Mouse (Mus musculus) liver, embryonic 14.5 days (tissue): Measurements from ENCODE around the gene Kctd10. TPM values are rescaled to one million over a fixed set of nuclear protein-coding genes. Genes with fewer than 3 reads are reported as not detected.
A peak's percentile ranks its signal among the peaks of the same experiment; 100 is the strongest.

Experiments
- ATAC-seq: fragments of 200-750 bp; cut with Nextera tagmentation; 2 replicates; pipeline ENCODE4 v1.8.0; 2017; ENCODE audit warnings: moderate number of reproducible peaks, mild to moderate bottlenecking, moderate library complexity; ENCODE audit not compliant: insufficient read depth
- DNase-seq, 3 experiments: peaks; one replicate each; pipeline ENCODE4 v3.0.0-alpha.2; 2012 to 2013; ENCODE audit warnings: low read depth in 3 of 3, low spot score in 3 of 3
- H3K27ac ChIP-seq: fragments of 300-500 bp; sonication (generic); 2 replicates; pipeline ENCODE4 v1.5.1; 2014; ENCODE audit warnings: moderate library complexity, mild to moderate bottlenecking, control low read depth, inconsistent platforms
- H3K27me3 ChIP-seq: fragments of 300-500 bp; sonication (generic); 2 replicates; pipeline ENCODE4 v1.6.1; 2014; ENCODE audit warnings: mild to moderate bottlenecking, low read length, moderate library complexity; ENCODE audit not compliant: control insufficient read depth, insufficient read depth
- H3K36me3 ChIP-seq: fragments of 300-500 bp; sonication (generic); replicated peaks from 2 replicates; pipeline ENCODE4 v1.6.1; 2014; ENCODE audit warnings: low read depth; ENCODE audit not compliant: control insufficient read depth, insufficient read depth
- H3K4me1 ChIP-seq, 2 experiments: fragments of 200-500 bp in 1 of 2; fragments of 300-500 bp in 1 of 2; sonication (generic) in 1 of 2; replicated peaks; 2 replicates each; pipeline ENCODE4 v1.6.1; 2012 to 2014; ENCODE audit warnings: antibody characterized with exemption in 1 of 2, inconsistent platforms in 1 of 2, low read length in 1 of 2; ENCODE audit not compliant: control insufficient read depth in 2 of 2, insufficient read depth in 2 of 2
- H3K4me2 ChIP-seq: fragments of 300-500 bp; sonication (generic); 2 replicates; pipeline ENCODE4 v1.6.1; 2014; ENCODE audit warnings: low read depth, mild to moderate bottlenecking, control low read depth, moderate library complexity
- H3K4me3 ChIP-seq, 2 experiments: fragments of 200-500 bp in 1 of 2; fragments of 300-500 bp in 1 of 2; sonication (generic) in 1 of 2; 2 replicates each; pipeline ENCODE4 v1.5.1; 2012 to 2014; ENCODE audit warnings: low read depth in 2 of 2, low read length in 2 of 2, mild to moderate bottlenecking in 2 of 2, control low read depth in 1 of 2, inconsistent platforms in 1 of 2, moderate library complexity in 1 of 2; ENCODE audit not compliant: insufficient read depth in 1 of 2
- H3K9ac ChIP-seq: fragments of 300-500 bp; sonication (generic); replicated peaks from 2 replicates; pipeline ENCODE4 v1.6.1; 2014; ENCODE audit warnings: mild to moderate bottlenecking, control low read depth, moderate library complexity
- H3K9me3 ChIP-seq: fragments of 300-500 bp; sonication (generic); 2 replicates; pipeline ENCODE4 v1.6.1; 2016; ENCODE audit warnings: low read length, mixed read lengths; ENCODE audit not compliant: control insufficient read depth
- CTCF ChIP-seq: IDR thresholded peaks from 2 replicates; pipeline ENCODE4 v1.5.1; 2016; ENCODE audit warnings: antibody characterized with exemption, low read depth, control low read depth
- EP300 ChIP-seq: IDR thresholded peaks from 2 replicates; pipeline ENCODE4 v1.6.1; 2016; ENCODE audit warnings: antibody characterized with exemption, low read depth
- WGBS: fragments of 180-500 bp; shearing (Covaris S2); extraction: QIAGEN DNeasy Blood & Tissue Kit; methylation state at CpG from one replicate; pipeline ENCODE4 v1.1.7; 2014; ENCODE audit not compliant: insufficient replicate concordance; 5-methylcytosine and 5-hydroxymethylcytosine counted together
- polyA plus RNA-seq, 2 experiments: library from polyadenylated mRNA; depleted of rRNA in 1 of 2; stranded (reverse) in 1 of 2; unstranded in 1 of 2; fragments of >200 nt; fragmentation: Nextera tagmentation in 1 of 2; extraction: Ambion mirVana in 1 of 2; gene quantifications; 2 replicates each; pipeline versions ENCODE4 v1.2.1 to v1.2.3; 2012 to 2014

The Kctd10 gene
- polyA plus RNA-seq, 2 experiments: 13.0 to 16.6 TPM

GRCm38 (mm10) chr5:114360968-114361367, 19.3 kb downstream of the Kctd10 start:
- H3K36me3 ChIP-seq: peaks cover under 1% of the 10 kb centered on the region; the same call in 1 of the 2 replicates
- no peak overlapping the region for H3K4me2 ChIP-seq
- DNase-seq (no peak), ATAC-seq (no peak)
- no peaks in the 10 kb centered on the region for H3K27me3 ChIP-seq
- no peak overlapping the region for H3K4me3 ChIP-seq
- no peak overlapping the region for H3K27ac ChIP-seq
- H3K4me1 ChIP-seq: 0 out of 4 replicates have a peak, but pooled peaks cover 0 to 4% of the 10 kb centered on the region in 2 experiments
- 52% methylated on average over 15 of the region's 15 CpGs for WGBS
- no peak overlapping the region for H3K9ac ChIP-seq
- TF ChIP-seq CTCF (no peak), EP300 (no peak)
- no peaks in the 10 kb centered on the region for H3K9me3 ChIP-seq

GRCm38 (mm10) chr5:114359586-114359985, 20.7 kb downstream of the Kctd10 start:
- Histone ChIP-seq H3K4me3 (no peak overlapping the region), H3K27ac (no peak overlapping the region), H3K9me3 (no peaks in the 10 kb centered on the region), H3K4me2 (no peak overlapping the region), H3K36me3 (no peaks in the 10 kb centered on the region), H3K4me1 (0 out of 4 replicates have a peak, but pooled peaks cover 0 to 4% of the 10 kb centered on the region in 2 experiments), H3K9ac (no peak overlapping the region), H3K27me3 (no peaks in the 10 kb centered on the region)
- DNase-seq: no peak
- TF ChIP-seq EP300 (no peak), CTCF (no peak)
- no peak for ATAC-seq
- 52% methylated on average over 8 of the region's 8 CpGs for WGBS

- no peak overlapping the region for H3K4me2 ChIP-seq
- H3K36me3 ChIP-seq: no peaks in the 10 kb centered on the region
- 0 out of 4 replicates have a peak, but pooled peaks cover 0 to 4% of the 10 kb centered on the region in 2 experiments for H3K4me1 ChIP-seq
- H3K27me3 ChIP-seq: no peaks in the 10 kb centered on the region
- no peak overlapping the region for H3K27ac ChIP-seq
- ATAC-seq (no peak), DNase-seq (no peak)
- H3K4me3 ChIP-seq: no peak overlapping the region
- no peak overlapping the region for H3K9ac ChIP-seq
- H3K9me3 ChIP-seq: no peaks in the 10 kb centered on the region
- TF ChIP-seq CTCF (no peak), EP300 (no peak)
- WGBS: 72% methylated on average over 10 of the region's 10 CpGs
These were observed 21.5 kb downstream of the Kctd10 start for GRCm38 (mm10) chr5:114358833-114359232.

GRCm38 (mm10) chr5:114356936-114357751, 23.2 kb downstream of the Kctd10 start:
- Histone ChIP-seq H3K4me3 (peak overlapping the region in 1 of 2 experiments; percentile 15; a peak in 1 of 4 replicates), H3K4me1 (0 out of 4 replicates have a peak, but pooled peaks cover 0 to 4% of the 10 kb centered on the region in 2 experiments), H3K4me2 (no peak overlapping the region; the same call in 1 of the 2 replicates), H3K27ac (no peak overlapping the region), H3K27me3 (no peaks in the 10 kb centered on the region), H3K9me3 (no peaks in the 10 kb centered on the region), H3K36me3 (no peaks in the 10 kb centered on the region), H3K9ac (no peak overlapping the region)
- TF ChIP-seq CTCF: no peak
- TF ChIP-seq EP300: no peak
- DNase-seq (no peak), ATAC-seq (peak; percentile 52; the same call in 1 of the 2 replicates)
- WGBS: 57% methylated on average over 23 of the region's 23 CpGs

- ATAC-seq: peak; percentile 81
- Histone ChIP-seq H3K4me3 (peak overlapping the region in 1 of 2 experiments; percentile 15; a peak in 1 of 4 replicates), H3K4me1 (0 out of 4 replicates have a peak, but pooled peaks cover 0 to 4% of the 10 kb centered on the region in 2 experiments), H3K27me3 (no peaks in the 10 kb centered on the region), H3K27ac (no peak overlapping the region), H3K4me2 (no peak overlapping the region; the same call in 1 of the 2 replicates), H3K36me3 (no peaks in the 10 kb centered on the region), H3K9me3 (no peaks in the 10 kb centered on the region), H3K9ac (no peak overlapping the region)
- DNase-seq: peak in 1 of 3 experiments; percentile 52
- TF ChIP-seq EP300 (peak; percentile 22; the same call in 1 of the 2 replicates), CTCF (peak; percentile 79)
- WGBS: 20% methylated on average over 7 of the region's 7 CpGs
These were observed 23.9 kb downstream of the Kctd10 start for GRCm38 (mm10) chr5:114356250-114356935.
